Mouse (Mus musculus): ENCODE measurements around the gene Ptgds.

Ptgds gene

GRCm38 (mm10) chr2:25469969-25470368 lies at the start of gene Ptgds:
Gene Ptgds, minus strand, starts transcription at chr2:25470046.
- DNase-seq (ENCODE audit: low read depth), result no peak

GRCm38 (mm10) chr2:25509912-25510311 lies 40.1 kb upstream of the Ptgds start:
- no peak for DNase-seq (ENCODE audit: low read depth)

- DNase-seq (ENCODE audit: low read depth), result peak; percentile 71
These were observed 37.1 kb upstream of the Ptgds start for GRCm38 (mm10) chr2:25506964-25507363.

GRCm38 (mm10) chr2:25505860-25506259 lies 36.0 kb upstream of the Ptgds start:
- DNase-seq (ENCODE audit: low read depth), result no peak

- no peak for DNase-seq (ENCODE audit: low read depth)
These were observed 35.2 kb upstream of the Ptgds start for GRCm38 (mm10) chr2:25505000-25505399.

- peak; percentile 51 for DNase-seq (ENCODE audit: low read depth)
These were observed 34.7 kb upstream of the Ptgds start for GRCm38 (mm10) chr2:25504538-25504937.

- DNase-seq (ENCODE audit: low read depth), result peak; percentile 25
These were observed 32.9 kb upstream of the Ptgds start for GRCm38 (mm10) chr2:25502726-25503125.

GRCm38 (mm10) chr2:25501593-25502486 lies 32.0 kb upstream of the Ptgds start, which contains the start of gene C8g:
Gene C8g, minus strand, starts transcription at chr2:25501719.
- peak; percentile 32 for DNase-seq (ENCODE audit: low read depth)

GRCm38 (mm10) chr2:25500576-25501405 lies 30.9 kb upstream of the Ptgds start, which contains the start of gene Fbxw5:
Gene Fbxw5, plus strand, starts transcription at chr2:25500750.
- peak; percentile 96 for DNase-seq (ENCODE audit: low read depth)

- DNase-seq (ENCODE audit: low read depth), result no peak
These were observed 30.3 kb upstream of the Ptgds start for GRCm38 (mm10) chr2:25500071-25500575.

GRCm38 (mm10) chr2:25498622-25499478 lies 29.0 kb upstream of the Ptgds start:
- DNase-seq (ENCODE audit: low read depth), result peak; percentile 70

- DNase-seq (ENCODE audit: low read depth), result peak; percentile 82
These were observed 28.2 kb upstream of the Ptgds start for GRCm38 (mm10) chr2:25497846-25498575.

GRCm38 (mm10) chr2:25496462-25496861 lies 26.6 kb upstream of the Ptgds start:
- peak; percentile 87 for DNase-seq (ENCODE audit: low read depth)

- DNase-seq (ENCODE audit: low read depth), result no peak
These were observed 23.7 kb upstream of the Ptgds start, which contains the start of gene Lcn12 for GRCm38 (mm10) chr2:25493476-25493961. Gene Lcn12, minus strand, starts transcription at chr2:25493911.

- DNase-seq (ENCODE audit: low read depth), result no peak
These were observed 23.1 kb upstream of the Ptgds start for GRCm38 (mm10) chr2:25492988-25493387.

GRCm38 (mm10) chr2:25488671-25489068 lies 18.8 kb upstream of the Ptgds start:
- DNase-seq (ENCODE audit: low read depth), result peak; percentile 65

GRCm38 (mm10) chr2:25487965-25488670 lies 18.3 kb upstream of the Ptgds start:
- no peak for DNase-seq (ENCODE audit: low read depth)

GRCm38 (mm10) chr2:25484901-25485647 lies 15.2 kb upstream of the Ptgds start:
- DNase-seq (ENCODE audit: low read depth), result no peak

GRCm38 (mm10) chr2:25482969-25483368 lies 13.1 kb upstream of the Ptgds start:
- peak; percentile 85 for DNase-seq (ENCODE audit: low read depth)

All from 416B (cell line).